Mouse (Mus musculus) hindbrain, embryonic 15.5 days (tissue): Measurements from ENCODE around the gene Dcpp1. TPM values are rescaled to one million over a fixed set of nuclear protein-coding genes. Genes with fewer than 3 reads are reported as not detected.
"Not testable (repeated sequence)": the region's sequence is repeated elsewhere in the genome, so short reads cannot be mapped to it uniquely, and the experiment has no call there.

Experiments used
- ATAC-seq: fragments of 200-750 bp; cut with Nextera tagmentation; 2 replicates; pipeline ENCODE4 v1.8.0; 2017; ENCODE audit warnings: low read depth, moderate number of reproducible peaks, moderate TSS enrichment; ENCODE audit not compliant: low FRiP score
- H3K27ac ChIP-seq: fragments of 300-500 bp; sonication (generic); replicated peaks from 2 replicates; pipeline ENCODE4 v1.5.1; 2015; ENCODE audit warnings: mild to moderate bottlenecking, inconsistent platforms
- H3K27me3 ChIP-seq: fragments of 300-500 bp; sonication (generic); 2 replicates; pipeline ENCODE4 v1.6.1; 2015; ENCODE audit warnings: control low read depth, inconsistent platforms
- H3K36me3 ChIP-seq: fragments of 300-500 bp; sonication (generic); 2 replicates; pipeline ENCODE4 v1.6.1; 2015; ENCODE audit warnings: control low read depth, inconsistent platforms
- H3K4me1 ChIP-seq: fragments of 300-500 bp; sonication (generic); replicated peaks from 2 replicates; pipeline ENCODE4 v1.6.1; 2015; ENCODE audit warnings: control low read depth, inconsistent platforms
- H3K4me2 ChIP-seq: fragments of 300-500 bp; sonication (generic); 2 replicates; pipeline ENCODE4 v1.6.1; 2015; ENCODE audit warnings: moderate library complexity, mild to moderate bottlenecking, inconsistent platforms
- H3K4me3 ChIP-seq: fragments of 300-500 bp; sonication (generic); 2 replicates; pipeline ENCODE4 v1.5.1; 2015; ENCODE audit warnings: mild to moderate bottlenecking, inconsistent platforms
- H3K9ac ChIP-seq: fragments of 300-500 bp; sonication (generic); 2 replicates; pipeline ENCODE4 v1.6.1; 2015; ENCODE audit warnings: inconsistent platforms
- H3K9me3 ChIP-seq: fragments of 300-500 bp; sonication (generic); 2 replicates; pipeline ENCODE4 v1.6.1; 2016; ENCODE audit warnings: control low read depth, inconsistent platforms
- WGBS: fragments of 180-500 bp; shearing (Covaris S2); methylation state at CpG from one replicate; pipeline ENCODE4 v1.1.7; 2015; 5-methylcytosine and 5-hydroxymethylcytosine counted together
- polyA plus RNA-seq: library from polyadenylated mRNA; unstranded; fragments of >200 nt; fragmentation: Nextera tagmentation; extraction: Ambion mirVana; gene quantifications from 2 replicates; pipeline ENCODE4 v1.2.1, GENCODE M21; 2015

The Dcpp1 gene
- polyA plus RNA-seq, 1 experiment from 2014 or later: not detected

DNA sequence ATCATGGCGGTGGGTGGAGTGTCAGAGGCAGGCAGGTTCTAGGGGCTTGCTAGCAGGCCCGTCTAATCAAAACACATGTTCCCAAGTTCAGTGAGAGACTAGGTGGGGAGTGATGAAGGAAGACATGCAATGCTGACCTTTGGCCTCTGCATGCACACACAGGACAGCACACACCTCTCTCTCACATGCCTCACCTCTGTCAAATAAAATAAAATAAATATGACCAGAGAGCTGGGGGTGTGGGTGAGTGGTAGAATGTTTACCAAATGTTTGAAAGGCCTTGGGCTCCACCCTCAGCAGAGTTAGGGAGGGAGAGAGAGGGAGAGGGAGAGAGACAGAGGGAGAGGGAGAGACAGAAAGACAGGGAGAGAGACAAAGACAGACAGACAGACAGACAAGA lies 22.8 kb upstream of the Dcpp1 start:
- no peaks in the 10 kb centered on the region for H3K27me3 ChIP-seq
- no peak overlapping the region for H3K4me3 ChIP-seq
- H3K9me3 ChIP-seq: no peaks in the 10 kb centered on the region
- H3K27ac ChIP-seq: no peak overlapping the region
- 95% methylated on average over 2 of the region's 2 CpGs for WGBS
- H3K36me3 ChIP-seq: no peaks in the 10 kb centered on the region
- no peaks in the 10 kb centered on the region for H3K4me1 ChIP-seq
- ATAC-seq: no peak
- H3K4me2 ChIP-seq: no peak overlapping the region
- no peak overlapping the region for H3K9ac ChIP-seq

GRCm38 (mm10) chr17:23862926-23863325 lies 17.8 kb upstream of the Dcpp1 start:
- Histone ChIP-seq H3K9ac (no peak overlapping the region), H3K4me3 (no peak overlapping the region), H3K27me3 (no peaks in the 10 kb centered on the region), H3K4me2 (no peak overlapping the region), H3K4me1 (no peaks in the 10 kb centered on the region), H3K36me3 (no peaks in the 10 kb centered on the region), H3K9me3 (no peaks in the 10 kb centered on the region), H3K27ac (no peak overlapping the region)
- ATAC-seq: no peak
- WGBS: 84% methylated on average over 4 of the region's 4 CpGs

GRCm38 (mm10) chr17:23867756-23868155 lies 12.9 kb upstream of the Dcpp1 start, which contains the start of gene Prss21:
Gene Prss21, plus strand, starts transcription at chr17:23868056.
- 91% methylated on average over 15 of the region's 15 CpGs for WGBS
- no peaks in the 10 kb centered on the region for H3K9me3 ChIP-seq
- no peaks in the 10 kb centered on the region for H3K27me3 ChIP-seq
- no peak within 1 kb of the TSS for H3K4me3 ChIP-seq
- no peak for ATAC-seq
- no peaks in the 10 kb centered on the region for H3K4me1 ChIP-seq
- H3K36me3 ChIP-seq: no peaks in the 10 kb centered on the region
- no peak within 1 kb of the TSS for H3K4me2 ChIP-seq
- H3K9ac ChIP-seq: no peak within 1 kb of the TSS
- H3K27ac ChIP-seq: no peak within 1 kb of the TSS

DNA sequence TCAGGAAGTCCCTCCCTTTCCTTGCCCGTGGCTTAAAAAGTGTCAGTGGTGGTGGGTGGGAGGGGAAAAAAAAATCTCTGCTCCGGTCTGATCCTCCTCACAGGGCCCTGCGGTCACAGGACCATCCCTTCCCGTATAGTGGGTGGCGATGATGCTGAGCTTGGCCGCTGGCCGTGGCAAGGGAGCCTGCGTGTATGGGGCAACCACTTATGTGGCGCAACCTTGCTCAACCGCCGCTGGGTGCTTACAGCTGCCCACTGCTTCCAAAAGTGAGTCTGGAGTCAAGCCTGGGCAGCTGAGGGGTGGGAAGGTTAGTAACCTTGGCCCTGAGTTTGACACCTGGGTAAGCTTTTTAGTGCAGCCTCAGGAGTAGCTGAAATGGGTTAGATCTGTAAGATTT lies 12.2 kb upstream of the Dcpp1 start:
- H3K4me2 ChIP-seq: no peak overlapping the region
- no peak for ATAC-seq
- no peaks in the 10 kb centered on the region for H3K27me3 ChIP-seq
- H3K9ac ChIP-seq: no peak overlapping the region
- no peaks in the 10 kb centered on the region for H3K36me3 ChIP-seq
- H3K4me3 ChIP-seq: no peak overlapping the region
- H3K9me3 ChIP-seq: no peaks in the 10 kb centered on the region
- no peaks in the 10 kb centered on the region for H3K4me1 ChIP-seq
- H3K27ac ChIP-seq: no peak overlapping the region
- WGBS: 90% methylated on average over 11 of the region's 11 CpGs

DNA sequence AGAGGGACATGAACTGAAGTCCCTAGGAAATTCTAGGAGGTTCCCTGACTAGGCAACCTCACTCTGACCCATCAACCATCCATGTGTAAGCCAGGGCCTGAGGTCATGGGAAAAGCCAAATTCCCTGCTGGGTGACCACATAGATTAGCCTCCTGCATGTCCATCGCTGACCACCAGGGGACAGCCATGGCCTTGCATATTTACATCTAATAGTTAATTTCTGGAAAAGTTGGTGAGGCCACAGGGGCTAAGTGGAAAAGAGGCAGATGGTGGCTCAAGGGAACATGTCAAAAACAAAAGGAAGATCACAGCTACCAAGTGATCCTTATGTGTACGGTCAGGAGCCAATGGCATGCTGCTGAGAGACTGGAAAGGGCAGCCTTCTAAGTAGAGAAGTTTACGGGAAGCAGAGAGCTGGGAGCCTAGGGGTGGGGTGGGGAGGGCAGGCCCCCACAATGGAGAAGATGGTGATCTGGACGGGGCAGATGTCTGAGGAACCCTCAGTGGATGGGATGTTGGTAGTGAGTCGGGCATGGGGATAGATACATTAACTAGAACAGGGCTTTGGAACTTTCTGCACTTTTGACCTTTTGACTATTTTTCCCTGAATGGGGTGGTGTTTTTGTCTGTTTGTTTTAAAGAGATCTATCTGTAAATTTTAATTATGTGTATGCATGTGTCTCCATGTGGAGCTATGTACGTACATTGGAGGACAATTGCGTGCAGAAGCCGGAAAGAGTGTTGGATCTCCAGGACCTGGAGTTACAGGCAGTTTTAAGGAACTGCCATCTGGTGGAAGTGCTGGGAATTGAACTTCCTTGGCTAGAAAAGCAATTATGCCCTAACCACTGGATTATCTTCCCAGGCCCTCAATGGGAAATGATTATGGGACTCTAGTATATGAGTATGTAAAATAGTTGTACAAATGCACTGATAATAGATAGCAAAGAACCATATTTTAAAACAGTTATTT lies 6.5 kb upstream of the Dcpp1 start:
- Histone ChIP-seq H3K4me1 (no peaks in the 10 kb centered on the region), H3K4me3 (no peak overlapping the region), H3K36me3 (no peaks in the 10 kb centered on the region), H3K4me2 (no peak overlapping the region), H3K27me3 (no peaks in the 10 kb centered on the region), H3K27ac (no peak overlapping the region), H3K9me3 (no peaks in the 10 kb centered on the region), H3K9ac (no peak overlapping the region)
- no peak for ATAC-seq
- 48% methylated on average over 8 of the region's 8 CpGs for WGBS

- Histone ChIP-seq H3K27ac (0 out of 2 replicates have a peak overlapping the region, but pooled peaks have one; percentile 4), H3K4me2 (no peak overlapping the region), H3K36me3 (no peaks in the 10 kb centered on the region), H3K27me3 (no peaks in the 10 kb centered on the region), H3K4me1 (no peaks in the 10 kb centered on the region), H3K9ac (no peak overlapping the region), H3K9me3 (no peaks in the 10 kb centered on the region), H3K4me3 (no peak overlapping the region)
- WGBS: 41% methylated on average over 3 of the region's 3 CpGs
- peak; percentile 90 for ATAC-seq
Observed at GRCm38 (mm10) chr17:23876741-23877140, 3.9 kb upstream of the Dcpp1 start.

DNA sequence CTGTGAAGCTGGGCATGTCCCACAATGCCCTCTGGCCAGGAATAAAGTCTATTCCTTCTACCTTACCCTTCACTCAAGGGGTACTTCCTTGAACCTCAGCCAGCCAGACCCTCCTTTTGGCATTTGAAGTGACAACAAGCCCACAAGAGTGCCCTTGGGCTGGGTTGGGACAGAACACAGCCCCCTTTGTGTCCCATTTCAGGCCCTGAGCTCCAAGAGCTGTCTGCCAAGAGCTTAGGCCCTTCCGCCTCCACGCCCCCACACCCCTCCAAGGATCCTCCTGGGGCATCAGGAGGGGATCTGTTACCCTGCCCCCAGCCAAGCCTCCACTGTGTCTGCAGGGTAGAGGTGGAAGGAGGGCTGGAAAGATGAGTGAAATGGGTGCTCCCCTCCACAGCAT lies 3.5 kb upstream of the Dcpp1 start:
- Histone ChIP-seq H3K4me3 (no peak overlapping the region), H3K9ac (no peak overlapping the region), H3K4me1 (no peaks in the 10 kb centered on the region), H3K27ac (no peak overlapping the region), H3K4me2 (no peak overlapping the region), H3K36me3 (no peaks in the 10 kb centered on the region), H3K27me3 (no peaks in the 10 kb centered on the region), H3K9me3 (no peaks in the 10 kb centered on the region)
- peak; percentile 73 for ATAC-seq
- WGBS: 77% methylated on average over 2 of the region's 2 CpGs

DNA sequence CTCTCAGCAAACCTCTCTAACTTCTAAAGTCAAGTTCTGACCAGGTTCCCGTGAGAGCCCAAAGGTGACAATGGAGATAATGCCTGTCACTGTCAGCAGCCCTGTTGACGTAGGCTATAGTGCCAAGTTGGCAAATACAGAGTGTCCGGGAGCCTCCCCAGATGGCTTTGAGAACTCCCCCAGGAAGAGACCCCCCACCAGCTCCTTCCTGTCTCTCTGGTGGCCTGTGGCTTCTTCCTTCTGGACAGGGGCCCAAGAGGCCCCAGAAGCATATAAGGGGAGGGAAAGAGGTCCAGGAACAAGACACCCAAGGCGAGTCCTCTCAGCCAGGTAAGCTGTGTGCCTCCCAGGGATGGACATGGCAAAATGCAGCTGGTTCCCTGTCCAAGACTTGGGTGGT lies 36.5 kb downstream of the Dcpp1 start, which contains the start of gene Dcpp3:
Gene Dcpp3, plus strand, starts transcription at position 301 of the 400 bp plus-strand sequence.
- H3K4me3 ChIP-seq, H3K4me1 ChIP-seq, ATAC-seq, H3K9ac ChIP-seq, H3K36me3 ChIP-seq, H3K4me2 ChIP-seq, H3K9me3 ChIP-seq, H3K27ac ChIP-seq, H3K27me3 ChIP-seq: not testable (repeated sequence)
- WGBS: 68% methylated on average over 4 of the region's 4 CpGs

DNA sequence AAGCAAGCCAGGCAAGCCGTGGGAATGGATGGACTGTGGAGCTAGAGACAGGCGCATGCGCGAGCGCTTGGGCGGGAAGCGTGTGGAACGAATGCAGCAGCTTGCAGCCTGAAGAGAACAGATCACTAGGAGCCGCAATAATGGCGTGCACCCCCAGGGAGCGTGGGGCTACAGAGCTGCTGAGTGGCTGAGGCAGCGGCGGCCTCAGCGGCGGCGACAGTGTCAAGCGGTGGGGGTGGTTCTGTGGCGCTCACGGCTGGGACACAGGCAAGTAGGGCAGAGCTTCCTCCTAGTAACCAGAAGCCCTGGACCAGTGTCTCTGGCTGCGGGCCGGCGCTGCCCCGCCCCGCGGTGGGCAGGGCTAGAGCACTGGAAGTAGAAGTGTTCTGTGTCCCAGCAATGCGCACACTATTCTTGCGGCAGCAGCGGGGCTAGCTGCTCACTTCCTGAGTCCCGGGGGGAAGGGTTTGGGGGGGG lies 43.9 kb downstream of the Dcpp1 start:
- under 1% methylated on average over 29 of the region's 29 CpGs for WGBS
- peak overlapping the region; percentile 74 for H3K4me3 ChIP-seq
- no peaks in the 10 kb centered on the region for H3K36me3 ChIP-seq
- peak overlapping the region; percentile 59 for H3K9ac ChIP-seq
- peak; percentile 98 for ATAC-seq
- H3K4me2 ChIP-seq: peak overlapping the region; percentile 93
- no peaks in the 10 kb centered on the region for H3K9me3 ChIP-seq
- no peaks in the 10 kb centered on the region for H3K27me3 ChIP-seq
- peak overlapping the region; percentile 93 for H3K27ac ChIP-seq
- H3K4me1 ChIP-seq: peaks cover 14% of the 10 kb centered on the region

- H3K4me3 ChIP-seq: peak overlapping the region; percentile 74
- no peaks in the 10 kb centered on the region for H3K9me3 ChIP-seq
- ATAC-seq: peak; percentile 86
- no peaks in the 10 kb centered on the region for H3K36me3 ChIP-seq
- H3K4me2 ChIP-seq: peak overlapping the region; percentile 93
- peak overlapping the region; percentile 93 for H3K27ac ChIP-seq
- under 1% methylated on average over 14 of the region's 14 CpGs for WGBS
- H3K9ac ChIP-seq: peak overlapping the region; percentile 59
- H3K4me1 ChIP-seq: peaks cover 14% of the 10 kb centered on the region
- H3K27me3 ChIP-seq: no peaks in the 10 kb centered on the region
Observed at GRCm38 (mm10) chr17:23925090-23925493, 44.4 kb downstream of the Dcpp1 start.

DNA sequence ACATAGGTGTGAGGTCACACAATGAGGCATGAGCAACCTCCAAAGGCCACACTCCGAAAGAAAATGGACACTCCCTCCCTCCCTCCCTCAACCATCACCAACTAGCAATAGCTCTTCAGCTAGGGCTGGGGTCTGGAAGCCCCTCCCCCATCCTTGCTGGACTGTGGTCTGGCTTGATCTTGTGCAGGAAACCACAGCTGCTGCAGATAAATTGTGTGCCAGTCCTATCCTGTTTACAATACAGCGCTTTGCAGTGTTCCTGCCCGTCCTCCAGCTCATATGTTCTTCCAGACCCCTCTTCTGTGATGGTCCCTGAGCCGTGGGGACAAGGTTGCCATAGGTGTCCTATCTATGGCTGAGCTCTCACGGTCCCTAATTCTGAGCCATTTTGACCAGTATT lies 50.5 kb downstream of the Dcpp1 start:
- WGBS: 86% methylated on average over 5 of the region's 5 CpGs
- Histone ChIP-seq H3K9me3 (no peaks in the 10 kb centered on the region), H3K4me2 (no peak overlapping the region), H3K9ac (no peak overlapping the region), H3K36me3 (no peaks in the 10 kb centered on the region), H3K27ac (no peak overlapping the region), H3K27me3 (no peaks in the 10 kb centered on the region), H3K4me3 (no peak overlapping the region), H3K4me1 (no peaks in the 10 kb centered on the region)
- no peak for ATAC-seq
